Mouse (Mus musculus): Measurements from ENCODE around the gene Trappc1.

Trappc1 gene

DNA sequence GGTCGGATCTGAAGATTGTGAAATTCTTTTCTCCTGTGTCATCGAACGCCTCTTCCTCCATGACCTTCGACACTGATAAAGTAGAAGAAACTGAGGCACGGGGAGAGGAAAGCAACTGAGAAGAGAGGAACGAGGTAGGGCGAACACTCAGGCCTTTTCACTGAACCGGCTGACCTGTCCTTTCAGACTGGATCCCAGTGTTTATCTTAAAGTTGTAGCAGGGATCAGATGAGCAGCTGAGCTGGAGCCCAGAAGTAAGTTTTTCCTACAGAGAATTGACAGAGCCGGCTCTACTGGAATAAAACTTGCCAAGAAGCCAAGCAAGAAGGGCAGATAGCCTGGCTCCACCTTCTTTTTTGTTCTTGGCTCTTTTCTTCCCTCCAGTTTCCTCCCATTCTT, 47.0 kb downstream of the Trappc1 start:
- DNase-seq = peak; percentile 23

- DNase-seq = peak; percentile 42
These were observed 47.8 kb downstream of the Trappc1 start for GRCm38 (mm10) chr11:69371601-69372000.

DNA sequence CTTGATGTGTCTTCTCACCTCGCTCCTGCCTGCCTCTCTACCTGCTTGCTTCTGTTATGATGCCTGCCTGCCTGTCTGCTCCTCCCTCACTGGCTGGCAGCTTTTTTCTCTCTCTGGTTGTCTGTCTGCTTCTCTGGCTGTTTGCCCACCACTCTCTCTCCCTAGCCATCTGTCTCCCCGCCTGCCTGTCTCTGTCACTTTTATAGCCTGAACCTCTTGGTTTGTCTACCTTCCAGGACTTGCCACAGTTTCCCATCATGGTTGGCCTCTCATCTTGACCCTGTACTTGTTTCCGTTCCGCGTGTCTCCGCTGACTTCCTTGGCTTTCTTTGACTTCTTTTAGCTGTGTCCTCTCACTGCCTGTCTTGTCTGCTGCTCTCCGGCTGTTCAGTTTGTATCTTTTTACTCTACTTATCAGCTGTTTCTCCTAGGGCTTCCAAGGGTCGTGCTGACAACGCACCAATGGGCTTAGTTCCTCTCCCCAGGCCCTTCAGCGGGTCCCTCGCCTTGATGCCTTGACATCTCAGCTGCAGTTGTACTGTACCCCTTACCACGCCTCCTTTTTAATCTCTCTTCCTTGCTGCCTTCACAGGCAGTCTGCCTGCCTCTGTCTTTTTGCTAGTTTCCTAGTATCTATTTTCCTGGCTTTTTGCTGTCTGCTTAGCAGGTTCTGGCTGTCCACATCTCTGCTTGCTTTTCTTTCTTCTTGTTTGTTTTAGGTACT, 48.4 kb downstream of the Trappc1 start:
- no peak for DNase-seq

DNA sequence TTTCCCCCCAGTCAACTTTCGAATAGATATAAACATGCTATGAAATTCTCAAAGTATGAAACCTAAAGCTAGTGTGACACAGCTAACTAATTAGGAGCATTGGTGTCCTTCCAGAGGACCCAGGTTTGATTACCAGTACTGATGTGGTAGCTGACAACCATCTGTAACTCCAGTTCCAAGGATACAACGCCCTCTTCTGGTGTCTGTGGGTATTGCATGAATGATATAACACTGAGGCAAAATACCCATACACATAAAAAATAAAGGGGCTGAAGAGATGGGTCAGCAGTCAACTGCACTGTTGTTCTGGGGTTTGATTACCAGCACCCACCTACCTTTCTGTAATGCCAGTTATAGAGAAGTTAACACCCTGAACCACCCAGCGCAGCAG, 49.0 kb downstream of the Trappc1 start:
- no peak for DNase-seq

DNA sequence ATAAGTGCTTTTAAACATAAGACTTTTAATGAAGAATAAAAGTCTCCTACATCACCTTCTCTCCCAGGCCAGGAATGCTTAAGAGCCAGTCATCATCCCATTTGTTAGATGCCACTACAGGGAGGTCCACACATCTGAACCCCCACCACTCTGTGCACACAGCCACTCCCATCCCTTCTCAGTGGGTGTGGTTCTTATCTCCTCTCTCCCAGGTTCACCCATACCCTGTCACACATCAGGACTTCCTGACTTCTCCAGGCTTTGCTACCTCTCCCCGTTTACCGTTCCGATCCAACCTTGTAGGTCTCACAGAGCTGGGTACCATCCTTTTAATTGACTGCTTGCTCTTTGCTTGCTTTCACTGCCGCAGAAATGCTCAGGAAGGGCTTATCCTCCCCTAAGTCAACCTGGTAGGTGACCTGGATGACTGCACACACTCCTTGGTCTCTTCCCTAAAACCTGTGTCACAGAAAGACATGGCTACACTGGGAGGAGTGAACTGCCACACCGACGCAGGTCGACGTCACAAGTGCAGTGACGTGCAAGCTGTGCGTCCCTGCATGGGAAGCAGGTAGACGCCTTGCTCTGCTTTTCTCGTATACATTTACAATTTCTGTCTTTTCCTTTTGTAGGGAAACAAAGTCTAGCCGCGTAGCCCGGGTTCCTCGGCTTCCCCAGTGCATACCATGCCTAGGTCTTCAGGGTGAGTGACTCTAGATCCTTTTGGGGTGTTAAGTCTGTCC, 49.6 kb downstream of the Trappc1 start:
- DNase-seq = no peak

Data from embryo, embryonic 11 days (tissue).